Mouse (Mus musculus) brain, embryonic 14.5 days (tissue): ENCODE measurements around the gene Cep112.

Experiments used
- CTCF ChIP-seq: fragments of 200-500 bp; IDR thresholded peaks from 2 replicates; pipeline ENCODE4 v1.5.1; 2012; ENCODE audit warnings: inconsistent platforms, mild to moderate bottlenecking, moderate library complexity, borderline replicate concordance; ENCODE audit not compliant: insufficient read depth, insufficient read length; ENCODE audit errors: extremely low read depth
- POLR2A ChIP-seq: fragments of 200-500 bp; IDR thresholded peaks from 2 replicates; pipeline ENCODE4 v1.6.1; 2012; ENCODE audit warnings: mild to moderate bottlenecking, inconsistent platforms, borderline replicate concordance; ENCODE audit not compliant: poor library complexity, insufficient read depth, insufficient read length, severe bottlenecking; ENCODE audit errors: extremely low read depth

DNA sequence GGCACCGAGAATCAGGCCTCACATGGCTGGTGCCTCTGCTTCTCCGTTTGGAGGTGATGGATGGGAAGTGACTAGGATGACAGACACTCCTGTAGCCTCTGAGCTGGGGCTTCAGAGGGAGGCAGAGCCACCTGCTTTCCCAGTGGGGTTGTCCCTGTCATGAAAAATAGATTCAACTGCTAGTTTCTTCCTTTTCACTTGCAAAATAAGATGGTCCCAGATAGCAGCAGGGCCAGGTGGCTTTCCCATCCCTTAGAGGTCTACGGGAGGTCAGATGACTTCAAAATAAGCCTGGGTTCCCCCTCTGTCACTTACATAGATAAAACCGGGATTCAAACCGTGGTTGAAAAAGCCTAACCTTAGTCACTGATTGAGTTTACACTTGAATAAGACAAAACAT lies 452.5 kb downstream of the Cep112 start:
- TF ChIP-seq CTCF (no peak), POLR2A (no peak)
